Mouse (Mus musculus) liver, adult 2 months (tissue): ENCODE data around the gene Kif1bp.

ENCODE experiments used
- CTCF ChIP-seq: fragments of 200-500 bp; IDR thresholded peaks from 2 replicates; pipeline ENCODE4 v1.5.1; 2011; ENCODE audit warnings: low read depth, low read length, control low read depth
- POLR2A ChIP-seq: fragments of 200-500 bp; IDR thresholded peaks from 2 replicates; pipeline ENCODE4 v1.6.1; 2011; ENCODE audit warnings: low read length, control low read depth; ENCODE audit not compliant: insufficient read depth; ENCODE audit errors: extremely low read depth

- TF ChIP-seq CTCF = no peak
- no peak for TF ChIP-seq POLR2A
Observed at GRCm38 (mm10) chr10:62527351-62527750, 50.9 kb downstream of the Kif1bp start, which contains the start of gene Srgn.
